Mouse (Mus musculus) heart, embryonic 16.5 days (tissue): ENCODE results near the gene Fis1. TPM values are rescaled to one million over a fixed set of nuclear protein-coding genes. Genes with fewer than 3 reads are reported as not detected.
A peak's percentile ranks its signal among the peaks of the same experiment; 100 is the strongest.

Experiments used
- ATAC-seq: fragments of 200-750 bp; cut with Nextera tagmentation; replicated peaks from 2 replicates; pipeline ENCODE4 v1.8.0; 2017; ENCODE audit warnings: moderate number of reproducible peaks; ENCODE audit not compliant: insufficient read depth, low FRiP score; ENCODE audit errors: extremely low read depth
- H3K27ac ChIP-seq: fragments of 300-500 bp; sonication (generic); 2 replicates; pipeline ENCODE4 v1.5.1; 2014; ENCODE audit warnings: mild to moderate bottlenecking, low read length, control low read depth, moderate library complexity
- H3K27me3 ChIP-seq: fragments of 300-500 bp; sonication (generic); 2 replicates; pipeline ENCODE4 v1.6.1; 2014; ENCODE audit warnings: low read length, mixed read lengths; ENCODE audit not compliant: control insufficient read depth, insufficient read depth
- H3K36me3 ChIP-seq: fragments of 300-500 bp; sonication (generic); 2 replicates; pipeline ENCODE4 v1.6.1; 2014; ENCODE audit not compliant: control insufficient read depth, insufficient read depth
- H3K4me1 ChIP-seq: fragments of 300-500 bp; sonication (generic); 2 replicates; pipeline ENCODE4 v1.6.1; 2014; ENCODE audit warnings: low read length, mixed read lengths; ENCODE audit not compliant: control insufficient read depth, insufficient read depth
- H3K4me2 ChIP-seq: fragments of 300-500 bp; sonication (generic); 2 replicates; pipeline ENCODE4 v1.6.1; 2014; ENCODE audit warnings: low read depth, mild to moderate bottlenecking, control low read depth, low read length
- H3K4me3 ChIP-seq: fragments of 300-500 bp; sonication (generic); 2 replicates; pipeline ENCODE4 v1.5.1; 2014; ENCODE audit warnings: mild to moderate bottlenecking, control low read depth, low read length
- H3K9ac ChIP-seq: fragments of 300-500 bp; sonication (generic); 2 replicates; pipeline ENCODE4 v1.6.1; 2014; ENCODE audit warnings: low read length, control low read depth
- H3K9me3 ChIP-seq: fragments of 300-500 bp; sonication (generic); replicated peaks from 2 replicates; pipeline ENCODE4 v1.6.1; 2016; ENCODE audit warnings: low read length; ENCODE audit not compliant: control insufficient read depth
- WGBS: fragments of 180-500 bp; shearing (Covaris S2); extraction: QIAGEN DNeasy Blood & Tissue Kit; methylation state at CpG from one replicate; pipeline ENCODE4 v1.1.7; 2014; 5-methylcytosine and 5-hydroxymethylcytosine counted together
- polyA plus RNA-seq: library from polyadenylated mRNA; unstranded; fragments of >200 nt; fragmentation: Nextera tagmentation; extraction: Ambion mirVana; gene quantifications from 2 replicates; pipeline ENCODE4 v1.2.1, GENCODE M21; 2015

The Fis1 gene
- polyA plus RNA-seq, 1 experiment from 2014 or later, result 214 TPM

GRCm38 (mm10) chr5:136987138-136987933 is 34.3 kb downstream of the Fis1 start:
- Histone ChIP-seq H3K36me3 (peaks cover 26% of the 10 kb centered on the region), H3K9me3 (no peaks in the 10 kb centered on the region), H3K9ac (peak overlapping the region; percentile 92), H3K4me1 (peaks cover 11% of the 10 kb centered on the region), H3K27me3 (no peaks in the 10 kb centered on the region), H3K4me3 (peak overlapping the region; percentile 81), H3K27ac (peak overlapping the region; percentile 91), H3K4me2 (peak overlapping the region; percentile 95)
- under 1% methylated on average over 63 of the region's 67 CpGs for WGBS
- ATAC-seq, result peak; percentile 61

DNA sequence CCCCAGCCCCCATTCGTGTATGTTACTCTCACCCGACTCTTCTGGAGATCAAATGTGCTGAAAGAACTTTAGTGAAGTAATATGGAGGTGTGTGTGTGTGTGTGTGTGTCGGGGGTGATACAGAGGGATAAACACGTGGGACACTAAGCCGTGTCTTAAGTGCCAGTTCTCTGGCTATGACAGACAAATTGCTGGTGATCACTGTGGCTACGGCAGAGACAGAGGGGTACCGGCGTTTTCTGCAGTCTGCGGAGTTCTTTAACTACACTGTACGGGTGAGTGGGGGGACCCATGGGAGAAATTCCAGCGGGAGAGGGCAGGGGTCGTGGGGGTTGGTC is 34.8 kb downstream of the Fis1 start, which contains the start of gene Znhit1:
Gene Znhit1, minus strand, starts transcription at position 88 of the 338 bp plus-strand sequence.
- H3K4me2 ChIP-seq, result peak within 1 kb of the TSS; percentile 95
- peak within 1 kb of the TSS; percentile 92 for H3K9ac ChIP-seq
- peaks cover 27% of the 10 kb centered on the region for H3K36me3 ChIP-seq
- 7% methylated on average over 12 of the region's 12 CpGs for WGBS
- peak within 1 kb of the TSS; percentile 81 for H3K4me3 ChIP-seq
- peaks cover 11% of the 10 kb centered on the region for H3K4me1 ChIP-seq
- H3K27ac ChIP-seq, result peak within 1 kb of the TSS; percentile 91
- no peak for ATAC-seq
- H3K27me3 ChIP-seq, result no peaks in the 10 kb centered on the region
- H3K9me3 ChIP-seq, result no peaks in the 10 kb centered on the region

GRCm38 (mm10) chr5:136988420-136988819 is 35.3 kb downstream of the Fis1 start:
- Histone ChIP-seq H3K4me2 (peak overlapping the region; percentile 95), H3K27me3 (no peaks in the 10 kb centered on the region), H3K27ac (no peak overlapping the region), H3K4me3 (peak overlapping the region; percentile 81), H3K4me1 (peaks cover 11% of the 10 kb centered on the region), H3K9ac (peak overlapping the region; percentile 92), H3K9me3 (no peaks in the 10 kb centered on the region), H3K36me3 (peaks cover 27% of the 10 kb centered on the region)
- no peak for ATAC-seq
- WGBS, result 49% methylated on average over 7 of the region's 7 CpGs

- H3K9me3 ChIP-seq, result no peaks in the 10 kb centered on the region
- H3K4me1 ChIP-seq, result peaks cover 11% of the 10 kb centered on the region
- H3K27ac ChIP-seq, result no peak overlapping the region
- H3K4me3 ChIP-seq, result no peak overlapping the region
- no peak for ATAC-seq
- H3K9ac ChIP-seq, result no peak overlapping the region
- peaks cover 35% of the 10 kb centered on the region for H3K36me3 ChIP-seq
- H3K27me3 ChIP-seq, result no peaks in the 10 kb centered on the region
- no peak overlapping the region for H3K4me2 ChIP-seq
- 88% methylated on average over 6 of the region's 6 CpGs for WGBS
These were observed 36.7 kb downstream of the Fis1 start for GRCm38 (mm10) chr5:136989801-136990200.

DNA sequence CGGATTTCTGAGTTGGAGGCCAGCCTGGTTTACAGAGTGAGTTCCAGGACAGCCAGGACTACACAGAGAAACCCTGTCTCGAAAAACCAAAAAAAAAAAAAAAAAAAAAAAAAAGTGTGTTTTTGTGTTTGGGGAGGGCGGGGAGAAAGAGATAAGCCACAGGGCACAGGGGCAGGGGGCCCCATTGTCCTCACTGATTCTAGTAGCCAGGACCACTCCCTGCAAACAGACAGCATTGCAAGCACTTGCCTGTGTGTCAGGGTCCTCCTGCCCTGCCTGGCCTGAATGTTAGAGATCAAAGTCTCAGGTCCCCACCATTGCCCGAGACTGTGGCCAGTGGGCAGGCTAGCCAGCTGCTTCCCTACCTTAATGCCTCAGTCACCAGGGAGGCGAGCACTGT is 46.4 kb downstream of the Fis1 start:
- Histone ChIP-seq H3K4me2 (no peak overlapping the region), H3K9ac (no peak overlapping the region), H3K27ac (no peak overlapping the region), H3K4me1 (no peaks in the 10 kb centered on the region), H3K36me3 (peaks cover 11% of the 10 kb centered on the region), H3K9me3 (no peaks in the 10 kb centered on the region), H3K27me3 (no peaks in the 10 kb centered on the region), H3K4me3 (no peak overlapping the region)
- ATAC-seq, result no peak
- 76% methylated on average over 3 of the region's 5 CpGs for WGBS

DNA sequence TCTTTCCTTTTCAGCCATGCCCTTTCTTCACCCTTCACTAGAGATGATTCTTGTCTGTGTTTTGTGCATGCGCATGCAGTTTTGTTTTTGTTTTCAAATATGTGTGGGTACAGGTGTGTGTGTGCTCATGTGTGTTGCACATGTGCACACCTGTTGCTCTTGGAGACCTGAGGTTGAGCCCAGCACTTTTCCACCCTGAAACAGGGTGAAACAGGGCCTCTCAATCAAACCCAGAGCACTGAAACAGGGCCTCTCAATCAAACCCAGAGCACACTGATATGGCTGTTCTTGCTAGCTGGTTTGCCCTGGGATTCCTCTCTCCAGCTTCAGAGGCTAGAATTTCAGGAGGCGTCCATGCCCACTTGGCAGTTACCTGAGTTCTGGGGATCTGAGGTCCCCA is 47.5 kb downstream of the Fis1 start:
- H3K36me3 ChIP-seq, result peaks cover under 1% of the 10 kb centered on the region; the same call in 1 of the 2 replicates
- no peak overlapping the region for H3K4me3 ChIP-seq
- H3K27me3 ChIP-seq, result no peaks in the 10 kb centered on the region
- no peak overlapping the region for H3K27ac ChIP-seq
- no peaks in the 10 kb centered on the region for H3K9me3 ChIP-seq
- ATAC-seq, result no peak
- 74% methylated on average over 2 of the region's 2 CpGs for WGBS
- H3K4me1 ChIP-seq, result no peaks in the 10 kb centered on the region
- no peak overlapping the region for H3K9ac ChIP-seq
- no peak overlapping the region for H3K4me2 ChIP-seq

DNA sequence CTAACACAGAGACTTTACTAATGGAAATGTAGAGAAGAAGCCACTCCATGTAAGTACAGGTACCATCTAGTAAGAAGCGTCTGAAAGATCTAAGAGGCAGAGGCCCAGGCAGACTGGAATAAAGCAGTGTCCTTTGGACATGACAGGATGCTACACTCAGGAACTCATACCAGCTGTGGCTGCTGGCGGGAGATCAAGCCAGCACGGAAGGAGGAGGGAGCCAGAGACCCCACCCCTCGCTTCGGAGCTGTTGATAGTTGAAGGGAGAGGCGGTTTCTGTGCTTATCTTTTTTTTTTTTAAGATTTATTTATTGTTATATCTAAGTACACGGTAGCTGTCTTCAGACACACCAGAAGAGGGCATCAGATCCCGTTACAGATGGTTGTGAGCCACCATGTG is 54.2 kb downstream of the Fis1 start:
- Histone ChIP-seq H3K9me3 (no peaks in the 10 kb centered on the region), H3K9ac (no peak overlapping the region), H3K4me3 (no peak overlapping the region), H3K27ac (no peak overlapping the region), H3K27me3 (no peaks in the 10 kb centered on the region), H3K4me1 (0 out of 2 replicates have a peak, but pooled peaks cover 2% of the 10 kb centered on the region), H3K4me2 (no peak overlapping the region), H3K36me3 (no peaks in the 10 kb centered on the region)
- no peak for ATAC-seq
- WGBS, result 35% methylated on average over 8 of the region's 8 CpGs

- Histone ChIP-seq H3K4me3 (no peak overlapping the region), H3K9me3 (no peaks in the 10 kb centered on the region), H3K36me3 (no peaks in the 10 kb centered on the region), H3K4me2 (no peak overlapping the region), H3K27ac (no peak overlapping the region), H3K4me1 (0 out of 2 replicates have a peak, but pooled peaks cover 2% of the 10 kb centered on the region), H3K27me3 (no peaks in the 10 kb centered on the region), H3K9ac (no peak overlapping the region)
- no peak; the same call in 1 of the 2 replicates for ATAC-seq
- WGBS, result 20% methylated on average over 3 of the region's 3 CpGs
These were observed 56.9 kb downstream of the Fis1 start for GRCm38 (mm10) chr5:137009988-137010387.

DNA sequence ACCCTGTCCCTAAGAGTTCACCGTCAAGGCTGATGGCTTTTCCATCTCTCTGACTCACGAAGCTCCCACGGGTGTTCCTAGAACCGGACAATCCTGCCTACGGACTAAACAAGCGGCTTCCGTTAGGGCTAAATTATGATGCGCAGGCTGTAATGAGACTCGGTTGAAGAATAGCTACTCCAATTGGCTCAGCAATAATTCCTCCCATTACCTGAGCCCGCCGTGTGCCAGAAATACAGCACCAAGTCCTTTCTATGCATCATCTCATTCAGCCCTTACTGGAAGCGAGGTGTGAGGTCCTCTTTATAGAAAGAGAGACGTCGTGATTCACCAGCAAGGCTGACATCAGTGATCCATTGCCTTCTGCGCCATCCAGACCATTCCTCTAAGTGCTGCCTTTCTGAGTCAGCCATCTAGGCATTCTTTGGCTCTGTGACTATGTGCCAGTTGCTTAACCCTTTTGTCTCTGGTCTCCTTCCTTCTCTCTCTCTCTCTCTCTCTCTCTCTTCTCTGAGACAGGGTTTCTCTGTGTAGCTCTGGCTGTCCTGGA is 59.4 kb downstream of the Fis1 start:
- no peak overlapping the region for H3K4me2 ChIP-seq
- no peaks in the 10 kb centered on the region for H3K9me3 ChIP-seq
- WGBS, result 67% methylated on average over 15 of the region's 15 CpGs
- H3K4me1 ChIP-seq, result no peaks in the 10 kb centered on the region
- no peaks in the 10 kb centered on the region for H3K27me3 ChIP-seq
- H3K4me3 ChIP-seq, result no peak overlapping the region
- no peak overlapping the region for H3K9ac ChIP-seq
- no peaks in the 10 kb centered on the region for H3K36me3 ChIP-seq
- ATAC-seq, result no peak
- no peak overlapping the region for H3K27ac ChIP-seq
